Mouse (Mus musculus): ENCODE measurements around the gene Dnm2.
"Not testable (repeated sequence)": the region's sequence is repeated elsewhere in the genome, so short reads cannot be mapped to it uniquely, and the experiment has no call there.

Gene Dnm2

DNA sequence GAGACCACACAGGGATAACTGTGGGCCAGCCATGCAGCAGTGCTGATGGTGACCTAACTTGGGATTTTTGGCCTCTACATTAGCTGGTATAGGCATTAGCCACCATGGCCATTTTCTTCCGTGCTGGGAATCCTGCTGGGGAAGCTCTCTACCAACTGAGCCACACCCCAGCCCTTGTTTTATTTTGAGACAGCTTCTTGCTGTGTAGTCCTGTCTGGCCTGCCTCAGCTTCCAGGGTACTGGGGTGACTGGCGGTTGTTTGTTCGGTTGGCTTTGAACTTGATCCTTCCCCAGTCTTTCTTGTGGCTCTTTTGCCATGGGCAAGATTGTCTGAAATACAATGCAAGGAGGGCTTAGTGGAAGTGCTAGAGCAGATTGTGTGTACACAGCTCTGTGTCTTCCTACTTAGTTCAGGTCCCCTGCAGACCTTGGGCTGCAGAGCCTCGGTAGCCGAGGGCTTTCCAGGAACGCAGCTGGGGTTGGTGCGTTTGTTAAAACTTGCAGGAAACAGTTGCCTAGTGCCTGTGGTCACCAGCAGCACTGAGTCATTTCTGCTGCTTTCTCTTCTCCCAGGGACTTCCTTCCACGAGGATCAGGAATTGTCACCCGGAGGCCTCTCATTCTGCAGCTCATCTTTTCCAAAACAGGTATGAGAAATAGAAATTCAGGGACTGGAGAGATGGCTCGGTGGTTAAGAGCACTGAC lies 32.4 kb downstream of the Dnm2 start:
- DNase-seq (ENCODE audit: low spot score): no peak

DNA sequence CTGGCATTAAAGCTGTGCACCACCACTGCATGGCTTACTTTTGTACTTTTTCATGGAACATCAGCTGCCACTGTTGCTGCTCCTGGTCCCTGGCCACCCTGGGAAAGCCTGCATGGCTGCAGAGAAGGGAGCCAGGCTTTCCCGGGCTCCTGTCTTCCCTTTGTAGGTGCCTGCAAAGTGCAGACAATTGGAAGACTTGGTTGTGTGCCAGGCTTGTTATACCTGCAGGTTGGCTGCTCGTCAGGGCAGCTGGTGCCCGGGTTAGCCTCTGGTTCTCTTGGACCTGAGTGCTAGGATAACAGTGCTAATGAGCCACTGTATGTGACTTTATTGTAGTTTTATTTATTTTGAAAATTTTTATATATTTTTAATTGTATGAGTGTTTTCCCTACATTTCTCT lies 34.1 kb downstream of the Dnm2 start:
- DNase-seq (ENCODE audit: low spot score): no peak

DNA sequence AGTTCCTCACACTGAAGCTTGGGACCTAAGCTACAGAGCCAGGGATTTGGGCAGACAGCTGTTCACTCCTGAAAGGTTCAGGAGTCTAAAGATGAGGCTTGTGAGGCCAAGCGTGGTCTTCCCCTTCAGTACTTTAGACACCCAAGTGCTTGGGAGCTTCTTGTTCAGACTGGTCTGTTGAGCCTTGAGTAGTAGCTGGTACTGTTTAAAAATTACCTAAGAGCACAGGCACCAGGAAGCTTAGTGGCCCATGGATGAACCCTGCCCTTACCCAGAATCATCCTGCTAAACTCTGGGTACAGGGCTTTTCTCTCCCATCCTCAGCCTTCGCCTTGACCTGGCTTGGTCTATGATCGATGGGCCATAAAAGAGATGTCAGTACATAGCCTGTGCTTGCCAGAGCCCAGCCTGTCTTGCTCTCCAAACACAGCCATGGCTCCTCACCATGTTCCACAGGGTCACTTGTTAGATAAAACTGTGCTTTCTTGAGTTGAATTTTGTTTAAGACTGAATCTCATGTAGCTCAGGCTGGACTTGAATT lies 35.8 kb downstream of the Dnm2 start:
- DNase-seq (ENCODE audit: low spot score): no peak

DNA sequence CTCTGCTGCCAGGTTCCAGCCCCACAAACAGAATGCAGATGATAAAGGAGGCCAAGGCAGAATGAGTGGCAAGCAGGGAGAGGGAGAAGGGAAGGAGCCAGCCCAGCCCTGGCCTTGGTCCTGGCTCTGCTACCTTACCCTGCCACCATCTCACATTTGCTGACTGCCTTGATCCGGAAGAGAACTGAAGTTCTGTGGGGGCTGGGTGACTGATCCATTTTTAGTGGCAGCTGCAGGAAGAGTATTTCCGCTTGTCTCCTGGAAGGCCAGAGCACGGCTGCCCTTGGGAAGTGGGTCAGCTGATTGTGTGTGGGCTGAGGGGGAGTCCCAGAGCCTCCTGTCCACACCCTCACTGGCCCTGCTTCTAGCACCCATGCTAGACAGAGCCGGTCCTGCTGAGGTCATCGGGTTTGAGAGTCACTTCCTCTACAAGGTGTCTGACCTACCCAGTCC lies 38.5 kb downstream of the Dnm2 start:
- DNase-seq (ENCODE audit: low spot score): no peak

DNA sequence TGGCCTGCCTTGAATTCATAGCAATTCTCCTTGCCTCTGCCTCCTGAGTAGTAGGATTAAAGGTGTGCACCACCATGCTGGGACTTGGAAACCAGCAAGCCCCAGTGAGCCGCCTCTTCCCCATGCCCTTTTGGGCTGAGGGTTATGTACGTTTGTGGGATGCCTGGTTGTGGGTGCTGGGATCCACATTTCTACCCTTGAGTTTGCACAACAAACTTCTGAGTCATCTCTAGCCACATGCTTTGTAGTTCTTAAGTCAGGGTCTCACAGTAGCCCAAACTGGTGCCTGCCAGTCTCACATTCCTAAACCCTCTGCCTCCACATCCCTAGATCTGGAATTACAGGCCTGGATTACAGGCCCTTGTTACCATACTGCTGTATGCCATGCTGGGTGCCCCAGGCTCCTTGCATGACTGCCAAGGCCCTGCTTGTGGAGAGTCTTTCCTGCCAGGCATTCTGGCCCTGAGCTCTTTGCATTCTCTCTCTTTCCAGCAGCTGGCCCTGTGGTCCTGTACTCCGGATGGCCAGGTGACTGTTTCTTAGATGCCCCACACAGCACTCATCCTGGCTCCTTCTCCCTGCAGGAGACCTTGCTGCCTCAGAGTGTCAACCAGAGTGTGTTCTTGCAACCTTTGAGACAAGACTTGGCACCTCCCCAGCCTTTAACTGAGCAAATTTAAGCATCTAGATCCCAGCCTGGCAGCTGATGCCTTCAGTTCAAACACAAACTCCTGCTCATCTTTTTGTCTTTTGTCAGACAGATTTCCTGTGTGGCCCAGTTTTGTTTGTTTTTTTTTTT lies 39.3 kb downstream of the Dnm2 start:
- DNase-seq (ENCODE audit: low spot score): no peak

DNA sequence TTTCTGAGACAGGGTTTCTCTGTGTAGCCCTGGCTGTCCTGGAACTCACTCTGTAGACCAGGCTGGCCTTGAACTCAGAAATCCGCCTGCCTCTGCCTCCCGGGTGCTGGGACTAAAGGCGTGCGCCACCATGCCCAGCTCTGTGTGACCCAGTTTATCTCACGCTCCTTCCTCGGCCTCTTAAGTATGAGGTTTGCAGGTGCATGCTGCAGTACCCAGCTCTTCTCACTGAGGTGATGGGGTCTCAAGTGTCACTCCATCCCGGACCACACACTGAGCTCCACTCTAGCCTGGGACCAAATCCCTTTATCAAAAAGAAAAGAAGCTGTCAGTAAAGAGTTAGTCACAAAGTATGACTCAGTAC lies 39.8 kb downstream of the Dnm2 start:
- DNase-seq (ENCODE audit: low spot score): not testable (repeated sequence)

DNA sequence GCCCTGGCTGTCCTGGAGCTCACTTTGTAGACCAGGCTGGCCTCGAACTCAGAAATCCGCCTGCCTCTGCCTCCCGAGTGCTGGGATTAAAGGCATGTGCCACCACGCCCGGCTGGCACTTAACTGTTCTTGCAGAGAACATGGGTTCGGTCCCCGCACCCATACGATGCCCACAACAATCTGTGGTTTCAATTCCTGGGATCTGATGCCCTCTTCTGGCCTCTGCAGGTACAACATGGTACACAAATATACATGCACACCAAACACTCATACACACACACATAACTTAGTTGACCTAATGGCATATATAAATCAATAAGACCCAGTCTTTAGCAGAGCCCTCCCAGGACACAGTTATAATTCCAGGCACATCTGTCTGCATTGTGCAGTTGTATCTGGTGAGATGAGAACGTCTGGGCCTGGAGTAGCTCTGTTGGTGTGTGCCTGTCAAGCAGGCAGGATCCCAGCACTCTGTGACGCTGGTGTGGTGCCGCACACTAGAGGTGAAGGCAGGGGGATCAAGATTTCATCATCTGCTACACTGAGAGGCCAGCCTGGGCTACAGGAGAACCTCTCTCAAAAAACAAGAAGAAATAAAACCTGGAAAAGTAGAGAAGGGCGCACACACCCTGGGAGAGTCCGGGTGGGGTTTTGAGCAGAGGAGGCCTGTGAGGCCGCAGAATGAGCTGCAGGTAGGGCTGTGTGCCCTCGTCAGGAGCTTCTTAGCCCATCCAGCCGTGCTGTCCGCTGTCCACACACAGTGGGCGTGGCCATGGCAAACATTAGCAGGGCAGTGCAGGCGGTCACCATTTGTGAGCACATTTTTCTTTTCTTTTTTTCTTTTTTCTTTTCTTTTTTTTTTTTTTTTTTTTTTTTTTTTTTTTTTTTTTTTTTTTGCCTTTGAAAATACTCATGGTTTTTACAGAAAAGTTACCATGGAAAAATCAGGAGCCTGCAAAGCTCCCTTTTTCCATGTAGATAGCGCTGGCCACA lies 44.6 kb downstream of the Dnm2 start:
- peak; percentile 49 for DNase-seq (ENCODE audit: low spot score)

DNA sequence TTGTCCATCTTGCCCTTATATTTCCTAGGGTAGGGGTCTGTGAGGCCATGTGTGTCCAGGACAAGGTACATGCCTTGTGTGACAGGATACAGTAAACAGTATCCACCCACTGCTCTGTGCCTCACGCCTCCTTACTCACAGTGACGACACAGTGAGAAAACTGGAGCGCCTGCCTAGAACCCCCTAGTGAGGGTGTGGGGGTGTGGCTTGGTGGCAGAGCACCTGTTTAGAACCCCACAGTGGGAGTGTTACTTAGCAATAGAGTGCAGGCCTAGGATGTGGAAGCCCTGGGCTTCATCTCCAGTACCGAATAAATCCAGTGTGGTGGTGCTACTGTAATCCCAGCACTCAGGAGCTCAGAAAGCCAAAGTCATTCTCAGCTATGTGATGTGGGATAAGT lies 48.2 kb downstream of the Dnm2 start:
- DNase-seq (ENCODE audit: low spot score): no peak

DNA sequence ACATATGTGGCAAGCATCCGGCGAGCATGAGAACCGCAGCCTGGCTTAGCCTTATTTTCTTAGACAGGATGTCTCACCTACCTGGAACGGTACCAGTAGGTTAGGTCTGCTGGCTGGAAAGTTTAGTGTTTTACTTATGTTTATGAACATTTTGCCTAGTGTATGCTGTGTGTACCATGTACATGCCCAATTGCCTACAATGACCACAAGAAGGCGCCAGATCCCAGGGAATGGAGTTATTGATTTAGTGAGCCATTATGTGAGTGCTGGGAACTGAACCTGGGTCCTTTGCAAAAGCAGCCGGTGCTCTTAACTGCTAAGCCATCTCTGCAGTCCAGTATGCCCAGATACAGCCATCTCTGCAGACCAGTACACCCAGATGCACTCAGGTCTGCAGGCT lies 53.0 kb downstream of the Dnm2 start:
- no peak for DNase-seq (ENCODE audit: low spot score)

DNA sequence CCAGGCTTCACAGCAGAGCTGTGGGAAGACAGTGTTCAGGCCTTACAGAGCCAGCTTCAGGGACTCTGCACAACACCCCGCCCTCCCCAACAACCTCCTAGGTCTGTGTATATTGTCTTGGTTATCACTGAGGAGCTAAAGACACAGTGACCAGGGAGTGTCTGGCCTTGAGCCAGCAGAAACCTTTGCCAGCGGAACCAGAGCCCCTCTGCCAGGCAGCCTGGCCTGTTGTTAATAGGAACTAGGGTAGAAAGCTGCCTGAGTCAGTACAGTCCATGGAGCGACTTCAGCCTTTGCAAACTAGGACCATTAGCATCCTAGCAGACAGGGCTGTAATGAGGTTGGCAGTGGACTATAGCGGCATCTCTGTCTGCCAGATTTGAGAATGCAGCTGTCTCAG lies 59.4 kb downstream of the Dnm2 start:
- no peak for DNase-seq (ENCODE audit: low spot score)

DNA sequence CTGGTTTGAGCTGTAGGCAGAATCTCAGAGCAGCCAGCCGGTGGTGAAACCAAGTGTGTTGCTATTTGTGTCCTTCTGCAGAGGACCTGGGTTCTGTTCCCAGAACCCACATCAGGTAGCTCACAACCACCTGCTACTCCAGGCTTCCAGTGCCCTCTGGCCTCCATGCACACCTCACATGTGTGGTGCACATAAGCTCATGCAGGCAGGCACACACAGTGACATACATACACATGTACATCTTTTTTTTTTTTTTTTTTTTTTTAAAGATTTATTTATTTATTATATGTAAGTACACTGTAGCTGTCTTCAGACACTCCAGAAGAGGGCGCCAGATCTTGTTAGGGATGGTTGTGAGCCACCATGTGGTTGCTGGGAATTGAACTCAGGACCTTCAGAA lies 63.5 kb downstream of the Dnm2 start:
- DNase-seq (ENCODE audit: low spot score): not testable (repeated sequence)

DNA sequence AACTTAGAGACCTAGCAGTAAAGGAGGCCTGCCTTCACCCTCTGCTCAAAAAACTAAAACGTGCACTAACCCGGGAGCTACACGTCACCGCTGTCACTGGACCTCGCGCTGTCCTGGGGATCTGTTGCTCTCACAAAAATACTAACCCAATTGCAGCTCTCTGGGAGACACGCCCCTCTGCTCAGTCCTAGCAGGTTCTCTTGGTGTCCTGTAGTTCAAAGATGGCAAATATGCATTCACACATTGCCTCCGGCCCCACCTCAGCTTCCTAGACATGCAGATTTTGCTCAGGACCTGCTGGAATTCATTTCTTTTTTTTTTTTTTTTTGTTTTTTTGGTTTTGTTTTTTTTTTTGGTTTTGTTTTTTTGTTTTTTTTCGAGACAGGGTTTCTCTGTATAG lies 66.0 kb downstream of the Dnm2 start:
- no peak for DNase-seq (ENCODE audit: low spot score)

DNA sequence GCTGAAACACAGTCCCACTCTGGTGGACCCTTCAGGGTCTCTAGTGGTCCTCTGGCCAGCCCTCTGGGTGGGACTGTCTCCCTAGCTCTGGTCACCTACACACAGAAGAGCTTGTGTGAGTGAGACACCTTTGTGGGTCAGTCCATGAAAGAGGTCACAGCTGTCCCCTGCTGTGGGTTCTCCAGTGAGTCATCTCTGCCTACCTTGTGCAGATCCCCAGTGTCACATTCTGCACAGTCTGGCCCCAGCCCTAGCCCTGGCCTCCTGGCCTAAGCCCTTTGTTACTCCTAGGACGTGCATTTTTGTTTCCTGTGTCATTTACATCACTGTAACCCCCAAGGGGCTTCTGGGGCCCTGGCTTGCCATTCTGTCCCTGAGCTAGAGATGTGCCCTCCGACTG lies 69.2 kb downstream of the Dnm2 start:
- DNase-seq (ENCODE audit: low spot score): no peak

DNA sequence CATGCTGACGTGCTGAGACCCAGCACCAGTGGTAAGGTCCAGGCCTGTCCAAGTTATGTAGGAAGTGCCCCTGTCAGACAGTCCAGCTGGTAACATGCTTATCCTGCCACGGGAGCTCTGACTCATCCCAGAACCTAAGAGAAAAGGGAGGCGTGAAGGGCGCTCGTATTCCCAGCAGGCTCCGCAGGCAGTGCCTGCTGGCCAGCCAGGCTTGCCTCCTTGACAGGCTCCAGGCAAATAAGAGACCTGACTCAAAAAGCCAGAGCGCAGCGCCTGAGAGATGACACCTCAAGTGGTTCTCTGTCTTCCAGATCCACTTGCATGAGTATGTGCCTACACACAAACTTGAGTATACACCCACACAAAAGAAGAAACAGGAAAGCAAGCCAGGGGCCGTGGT lies 70.0 kb downstream of the Dnm2 start:
- no peak for DNase-seq (ENCODE audit: low spot score)

DNA sequence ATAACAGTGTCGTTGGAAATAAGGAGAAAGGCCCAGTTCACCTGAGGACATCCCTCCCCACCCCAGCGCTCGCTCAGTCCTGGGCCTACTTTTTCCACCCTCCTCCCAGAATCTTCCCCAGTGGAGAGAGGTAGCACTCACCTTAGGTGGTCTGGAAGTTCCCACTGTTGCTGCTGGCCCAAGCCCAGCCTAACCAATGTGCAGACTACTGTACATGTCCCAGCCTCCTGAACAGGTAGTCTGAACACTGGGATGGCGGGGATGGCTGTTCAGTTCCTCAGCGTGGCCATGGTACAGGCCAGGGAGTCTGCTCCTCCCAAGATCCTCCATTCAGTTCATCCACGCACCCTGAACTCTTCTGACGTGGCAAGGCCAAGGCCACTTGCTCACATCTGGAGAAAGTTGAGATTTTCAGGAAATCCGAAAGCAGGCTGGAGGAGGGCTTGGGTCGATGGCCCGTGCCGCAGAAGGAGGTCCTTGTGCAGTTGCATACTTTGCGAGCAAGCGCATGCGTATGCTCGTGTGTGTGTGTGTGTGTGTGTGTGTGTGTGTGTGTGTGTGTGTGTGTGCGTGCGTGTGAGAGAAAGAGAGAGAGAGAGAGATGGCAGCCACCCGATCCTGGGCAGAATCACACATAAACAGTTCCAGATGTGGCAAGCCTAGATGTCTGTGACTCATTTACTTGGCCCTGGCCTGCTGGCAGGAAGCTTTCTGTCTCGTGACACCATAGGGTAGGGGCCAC lies 71.8 kb downstream of the Dnm2 start:
- peak; percentile 83 for DNase-seq (ENCODE audit: low spot score)

DNA sequence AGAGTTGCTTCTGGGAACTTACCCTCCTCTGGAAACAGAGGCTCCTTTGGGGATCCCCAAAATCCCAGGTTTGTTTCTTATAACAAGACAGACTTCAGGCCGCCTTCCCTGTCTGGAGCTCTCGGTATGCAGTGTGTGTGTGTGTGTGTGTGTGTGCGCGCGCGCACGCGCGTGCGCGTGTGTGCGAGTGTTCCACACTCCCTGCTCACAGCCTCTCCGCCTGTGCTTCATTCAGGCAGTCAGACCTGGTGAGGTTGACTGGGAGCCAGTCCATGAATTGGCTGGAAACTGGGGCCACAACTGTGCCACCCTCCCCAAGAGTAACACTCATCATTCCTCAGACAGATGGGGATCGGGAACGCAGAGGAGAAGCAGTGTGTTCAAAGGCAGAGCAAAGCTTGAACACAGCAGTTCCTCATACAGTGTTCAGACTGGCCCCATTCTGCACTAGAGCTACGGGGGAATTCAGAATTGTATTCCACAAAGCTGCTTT lies 72.4 kb downstream of the Dnm2 start:
- DNase-seq (ENCODE audit: low spot score): no peak

DNA sequence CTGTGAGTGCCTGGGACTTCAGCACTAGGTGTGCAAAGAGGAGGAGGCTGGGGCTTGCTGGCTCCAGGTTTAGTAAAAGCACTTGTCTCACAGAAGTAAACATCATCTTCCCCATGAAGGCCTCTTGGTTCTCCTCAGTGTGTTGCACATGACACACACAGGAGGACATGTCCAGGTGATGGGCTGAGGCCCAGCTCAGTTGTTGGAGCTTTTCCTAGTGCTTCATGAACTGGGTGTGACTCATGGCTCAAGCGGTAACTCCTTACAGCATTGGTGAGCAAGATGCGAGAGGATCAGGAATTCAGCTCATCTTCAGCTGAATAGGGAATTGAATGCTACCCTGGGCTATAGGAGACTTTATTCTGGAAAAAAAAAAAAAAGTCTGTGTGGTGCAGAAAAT lies 73.0 kb downstream of the Dnm2 start:
- DNase-seq (ENCODE audit: low spot score): no peak

DNA sequence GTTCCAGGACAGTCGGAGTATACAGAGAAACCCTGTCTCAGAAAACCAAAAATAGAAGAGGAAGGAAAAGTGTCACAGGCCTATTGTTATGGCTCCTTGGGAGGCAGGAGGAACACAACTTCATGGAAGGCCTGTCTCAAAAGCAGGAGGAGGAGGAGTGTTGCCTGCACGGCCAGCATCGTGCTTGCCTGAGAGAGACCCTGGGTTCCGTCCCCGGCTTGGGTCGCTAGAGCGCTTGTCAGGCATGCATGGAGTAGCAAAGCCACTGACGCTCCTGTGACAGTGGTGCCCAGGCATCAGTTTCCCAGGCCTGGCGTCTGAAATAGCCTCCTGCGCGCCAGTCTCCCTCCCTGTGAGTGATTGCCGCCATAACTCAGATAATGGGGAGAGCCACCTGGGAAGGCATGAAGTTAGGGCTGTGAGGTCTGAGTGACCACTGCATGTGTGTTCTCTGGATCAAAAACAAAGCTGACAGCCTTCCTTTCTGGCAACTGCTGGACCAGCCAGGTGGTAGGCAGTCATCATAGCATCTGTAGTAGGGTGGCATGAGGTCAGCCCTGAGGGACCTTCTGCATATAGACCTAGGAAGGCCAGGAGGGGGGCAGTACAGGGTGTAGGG lies 73.7 kb downstream of the Dnm2 start:
- DNase-seq (ENCODE audit: low spot score): no peak

DNA sequence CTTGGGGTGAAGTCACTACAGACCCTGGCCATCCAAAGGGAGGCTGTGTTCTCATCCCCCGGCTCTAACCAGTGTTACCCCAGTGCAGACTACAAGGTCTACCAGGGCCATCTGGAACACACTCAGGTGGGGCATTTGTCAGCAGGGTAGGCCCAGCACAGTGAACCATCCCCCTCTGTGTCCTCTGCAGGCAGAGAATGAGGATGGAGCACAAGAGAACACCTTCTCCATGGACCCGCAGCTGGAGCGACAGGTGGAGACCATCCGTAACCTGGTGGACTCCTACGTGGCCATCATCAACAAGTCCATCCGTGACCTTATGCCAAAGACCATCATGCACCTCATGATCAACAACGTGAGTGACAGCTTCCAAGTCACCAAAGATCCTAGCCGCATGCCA lies 78.6 kb downstream of the Dnm2 start:
- no peak for DNase-seq (ENCODE audit: low spot score)

DNA sequence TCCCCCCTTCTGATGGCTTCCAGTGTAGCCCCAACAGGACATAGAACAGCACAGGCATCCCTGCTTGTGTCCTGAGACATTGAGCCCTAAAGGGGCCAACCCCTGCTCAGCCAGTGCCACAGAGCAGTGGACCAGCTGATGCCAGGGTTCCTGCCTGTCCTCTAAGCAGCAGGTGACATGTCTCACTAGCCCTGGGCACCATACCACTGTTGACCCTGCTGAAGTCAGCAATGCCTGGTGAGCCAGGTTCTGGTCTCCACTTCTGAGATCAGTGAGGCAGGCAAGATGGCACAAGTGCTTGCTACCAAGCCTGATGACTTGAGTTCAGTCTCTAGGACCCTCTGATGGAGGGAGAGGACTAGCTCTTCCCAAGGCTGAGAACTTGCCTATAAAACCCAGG lies 81.1 kb downstream of the Dnm2 start:
- no peak for DNase-seq (ENCODE audit: low spot score)

Data from embryo, embryonic 10 days (tissue).